Mouse (Mus musculus): ENCODE measurements around the gene 4931429L15Rik.

4931429L15Rik gene

DNA sequence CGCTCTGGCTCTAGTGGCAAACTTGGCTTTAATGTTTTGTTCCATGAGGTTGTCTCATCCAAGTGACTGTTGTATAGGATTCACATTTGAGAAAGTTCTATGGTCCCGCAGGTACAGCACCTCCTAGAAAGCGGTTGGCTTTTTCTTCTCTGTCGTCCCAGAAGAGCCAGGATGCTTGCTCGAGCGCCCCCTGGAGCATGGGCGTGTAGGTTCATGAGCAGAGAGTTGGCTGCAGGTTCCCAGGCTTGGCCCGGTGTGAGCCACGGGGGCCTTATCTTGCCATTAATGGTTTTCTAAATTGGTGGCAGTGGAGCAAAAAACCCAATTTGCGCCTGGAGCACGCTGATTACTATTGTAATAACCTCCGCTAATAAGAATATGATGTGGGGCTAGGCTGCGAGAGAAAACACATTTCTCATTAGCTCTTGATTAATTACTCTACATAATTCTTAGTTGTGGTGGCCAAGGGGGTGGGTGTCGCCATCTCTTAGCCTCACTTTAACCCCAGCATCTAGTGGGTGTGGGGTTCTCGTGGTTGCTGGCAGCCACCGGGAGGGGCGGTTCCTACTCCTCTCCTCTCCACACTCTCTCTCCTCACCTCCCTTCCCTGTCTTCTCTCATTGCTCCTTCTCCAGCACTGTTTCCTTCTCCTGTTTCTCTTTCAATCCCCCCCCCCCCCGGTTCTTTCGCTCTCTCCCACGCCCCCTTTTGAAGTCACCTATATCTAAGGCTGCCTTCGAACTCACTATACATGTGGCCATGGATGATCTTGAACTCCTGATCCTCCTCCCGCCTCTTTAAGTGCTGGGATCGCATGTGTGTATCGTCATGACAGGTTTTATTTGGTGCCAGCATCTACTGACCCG is 8.2 kb upstream of the 4931429L15Rik start:
- WGBS = 58% methylated on average over 25 of the region's 25 CpGs

DNA sequence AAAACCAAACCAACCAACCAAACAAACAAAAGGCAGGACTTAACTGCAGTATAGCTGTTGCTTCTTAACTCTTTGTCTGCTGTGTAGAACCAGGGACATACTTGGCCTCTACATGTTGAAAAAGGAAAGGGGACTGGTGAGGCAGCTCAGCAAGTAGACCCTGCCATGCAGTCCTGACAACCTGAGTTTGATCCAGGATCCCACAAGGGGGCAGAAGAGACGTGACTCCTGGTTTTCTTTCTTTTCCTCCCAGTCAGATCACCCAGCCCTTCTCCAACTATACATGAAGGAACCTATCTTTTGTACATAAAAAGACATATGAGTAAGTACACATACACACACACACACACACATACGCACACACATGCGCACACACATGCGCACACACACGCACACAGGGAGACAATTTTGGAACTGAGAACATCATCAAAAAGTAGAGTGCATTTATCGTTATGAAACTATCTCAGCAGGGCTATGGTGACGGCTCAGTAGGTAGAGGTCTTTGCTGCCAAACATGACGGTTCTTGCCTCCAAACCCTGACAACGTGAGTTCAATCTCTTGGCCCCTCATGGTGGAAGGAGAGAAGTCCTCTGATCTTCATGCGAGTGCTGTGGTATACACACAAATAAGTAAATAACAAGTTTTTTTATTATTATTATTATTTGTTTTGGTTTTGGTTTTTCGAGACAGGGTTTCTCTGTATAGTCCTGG is 7.1 kb upstream of the 4931429L15Rik start:
- 89% methylated on average over 11 of the region's 11 CpGs for WGBS

DNA sequence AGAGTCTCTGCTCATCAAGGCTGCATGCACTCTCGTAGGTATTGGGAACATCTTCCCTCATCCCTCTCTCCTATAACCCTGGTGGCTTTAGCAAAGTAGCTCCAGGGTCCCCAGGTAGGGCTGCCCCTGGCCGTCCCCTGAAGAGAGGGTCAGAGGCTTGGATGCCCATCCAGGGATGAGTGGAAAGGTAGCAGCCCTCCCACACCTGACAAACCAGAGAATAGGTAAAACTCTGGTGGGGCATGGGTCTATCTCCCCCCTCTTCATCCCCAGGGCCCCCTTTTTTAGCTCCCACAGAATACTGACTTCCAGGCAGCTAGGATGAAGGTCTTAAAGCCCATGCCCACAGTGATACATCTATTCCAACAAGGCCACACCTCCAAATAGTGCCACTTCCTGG is 675 bp upstream of the 4931429L15Rik start:
- WGBS = 93% methylated on average over 2 of the region's 2 CpGs

DNA sequence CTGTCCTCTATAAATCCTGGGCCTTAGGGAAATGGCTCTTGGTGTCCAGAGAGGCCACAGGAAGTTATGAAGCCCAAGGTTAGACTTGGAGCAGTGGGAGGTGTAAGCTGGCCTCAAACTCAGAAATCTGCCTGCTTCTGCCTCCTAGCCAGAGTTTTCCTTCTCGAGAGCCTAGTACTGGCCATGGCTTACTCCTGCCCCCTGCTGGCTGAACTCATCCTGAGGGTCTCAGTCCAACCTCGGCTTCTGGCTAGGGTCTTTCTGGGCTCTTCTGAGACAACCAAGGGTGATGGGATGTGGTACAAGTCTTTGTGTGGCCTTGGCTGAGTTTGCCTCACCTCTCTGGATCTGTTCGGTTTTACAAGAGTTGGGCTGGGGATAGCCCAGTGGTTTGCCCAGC is 1.8 kb downstream of the 4931429L15Rik start:
- 93% methylated on average over 3 of the region's 3 CpGs for WGBS

DNA sequence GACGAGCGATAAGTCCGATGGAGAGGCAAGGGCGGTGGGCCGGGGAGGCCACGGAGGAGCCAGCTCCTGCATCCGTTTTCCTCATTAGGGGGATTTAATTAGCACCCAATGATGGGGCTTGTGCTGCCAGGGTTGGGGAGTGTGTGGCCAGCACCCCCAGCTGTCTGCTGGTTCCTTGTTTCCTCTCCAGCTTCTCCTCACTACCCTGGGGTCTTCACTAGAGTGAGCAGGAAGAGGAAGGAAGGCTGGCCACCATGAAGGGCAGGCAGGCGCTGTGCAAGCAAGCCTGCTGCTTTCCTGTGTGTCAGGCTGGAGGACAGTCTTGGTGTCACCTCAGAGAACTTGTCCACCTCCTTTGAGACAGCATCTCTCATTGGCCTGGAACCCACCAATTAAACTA is 2.9 kb downstream of the 4931429L15Rik start:
- 61% methylated on average over 8 of the region's 8 CpGs for WGBS

DNA sequence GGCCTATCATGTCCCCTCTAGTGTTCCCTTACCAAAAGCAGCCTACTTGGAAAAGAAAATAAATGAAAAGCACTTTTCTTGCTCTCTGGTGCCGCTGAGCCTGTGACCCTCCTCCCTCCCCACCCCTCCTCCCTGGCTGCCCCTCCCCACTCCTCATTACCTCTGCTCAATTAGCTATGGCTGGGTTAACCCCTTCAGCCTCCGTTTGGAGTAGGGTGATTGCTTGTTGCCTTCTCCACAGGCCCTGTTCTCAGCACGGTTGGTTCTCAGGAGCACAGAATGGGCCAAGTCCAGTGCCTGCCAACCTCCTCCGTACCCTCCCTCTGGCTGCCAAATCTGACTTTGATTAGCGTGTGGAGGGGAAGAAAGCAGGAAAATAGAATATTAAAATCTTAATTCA is 3.4 kb downstream of the 4931429L15Rik start:
- 27% methylated on average over 5 of the region's 5 CpGs for WGBS

DNA sequence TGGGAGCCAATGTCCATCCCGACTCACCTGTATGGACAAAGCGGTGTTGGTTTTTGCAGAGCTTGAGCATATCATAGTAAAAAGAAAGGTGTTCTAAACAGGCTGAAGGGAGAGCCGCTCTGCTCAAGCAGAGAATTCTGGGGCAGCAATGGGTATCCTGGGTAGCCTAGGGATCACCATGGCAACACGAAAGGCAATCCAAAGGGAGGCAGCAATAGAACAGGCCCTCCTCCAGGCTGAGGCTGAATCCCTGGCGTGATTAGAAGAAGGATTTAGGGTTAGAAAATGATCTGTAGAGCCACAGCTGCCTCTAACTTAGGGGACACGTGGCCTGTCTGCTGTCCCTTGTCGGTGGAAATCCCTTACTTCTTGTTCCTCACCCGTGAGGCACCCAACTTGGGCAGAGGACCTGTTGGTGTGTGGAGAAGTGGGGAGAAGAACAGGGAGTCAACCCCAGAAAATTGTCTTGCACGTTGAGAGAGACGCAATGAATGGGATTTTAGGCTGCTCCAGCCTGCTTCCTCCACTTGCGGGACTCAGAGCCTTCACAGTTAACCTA is 3.9 kb downstream of the 4931429L15Rik start:
- WGBS = 36% methylated on average over 11 of the region's 11 CpGs

DNA sequence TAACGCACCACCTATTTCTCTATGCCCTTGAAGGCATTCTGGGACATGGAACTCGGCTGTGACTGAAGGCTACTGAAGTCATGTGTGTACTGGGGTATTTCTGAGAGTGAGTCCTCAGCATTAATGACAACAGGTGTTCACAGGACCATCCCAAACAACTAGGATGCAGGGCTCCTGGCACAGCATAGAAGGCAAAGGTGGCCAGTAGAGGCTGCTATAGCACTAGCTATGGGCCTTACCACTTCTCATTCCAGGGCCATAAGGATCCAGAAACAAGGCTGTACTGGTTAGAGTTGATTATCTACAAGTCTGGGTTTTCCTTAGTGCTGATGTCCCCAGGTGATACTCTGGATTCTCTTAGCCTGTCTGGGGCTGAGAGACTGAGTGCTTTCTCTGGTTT is 4.9 kb downstream of the 4931429L15Rik start:
- 46% methylated on average over 2 of the region's 2 CpGs for WGBS

DNA sequence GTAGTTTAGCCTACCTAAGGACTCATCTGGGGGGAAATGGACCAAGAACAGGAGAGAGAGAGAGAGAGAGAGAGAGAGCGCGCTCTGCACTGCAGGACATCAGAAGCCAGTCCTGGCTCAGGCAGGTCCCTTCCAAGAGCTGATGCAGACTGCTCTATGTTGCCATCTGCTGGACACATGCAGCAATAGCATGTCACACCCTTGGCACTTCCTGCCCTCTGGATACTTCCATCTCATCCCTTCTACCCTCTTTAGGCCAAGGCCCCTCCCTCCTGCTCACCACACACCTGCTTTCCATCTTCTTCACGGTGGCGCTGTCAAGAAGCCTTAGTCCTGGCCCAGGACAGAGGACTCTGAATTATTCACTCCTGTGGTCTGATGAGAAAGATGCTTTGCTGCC is 5.3 kb downstream of the 4931429L15Rik start:
- 25% methylated on average over 4 of the region's 4 CpGs for WGBS

DNA sequence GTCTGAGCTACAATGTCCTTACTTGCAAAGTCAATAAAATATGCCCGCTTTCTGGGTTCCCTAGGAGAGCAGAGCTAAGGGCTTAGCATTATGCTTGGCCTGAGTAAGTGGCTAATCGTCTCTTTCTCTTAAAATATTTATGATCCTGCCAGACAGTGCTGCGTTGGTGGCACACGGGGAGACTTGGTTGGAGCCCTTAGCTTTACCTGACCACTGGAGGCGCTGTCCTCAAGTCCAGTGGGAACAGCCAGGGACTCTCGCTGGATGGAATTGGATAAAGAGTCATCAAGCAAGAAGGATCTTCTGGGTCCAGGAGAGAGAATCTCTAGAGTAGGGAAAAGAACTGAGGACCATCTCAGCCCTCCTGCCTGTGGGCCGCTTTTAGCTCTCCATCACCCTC is 10.7 kb downstream of the 4931429L15Rik start:
- 31% methylated on average over 7 of the region's 7 CpGs for WGBS

DNA sequence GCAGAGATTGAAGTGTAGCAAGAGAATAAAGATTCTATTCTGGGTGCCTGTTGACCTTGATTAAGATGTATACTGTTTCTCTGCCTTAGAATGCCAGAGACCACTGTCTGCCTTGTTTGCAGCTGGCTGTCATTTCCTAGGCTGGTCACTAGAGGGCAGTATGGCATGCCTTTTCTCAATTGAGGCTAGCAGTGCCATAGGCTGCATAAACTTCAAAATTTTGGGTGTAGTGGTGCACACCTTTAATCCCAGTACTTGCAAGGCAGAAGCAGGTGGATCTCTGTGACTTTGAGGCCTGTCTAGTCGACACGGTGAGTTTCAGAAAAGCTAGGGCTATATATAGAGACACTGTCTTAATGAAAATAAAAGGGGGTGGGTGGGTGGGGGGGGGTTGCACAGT is 17.6 kb downstream of the 4931429L15Rik start:
- WGBS = 4% methylated on average over 2 of the region's 2 CpGs

DNA sequence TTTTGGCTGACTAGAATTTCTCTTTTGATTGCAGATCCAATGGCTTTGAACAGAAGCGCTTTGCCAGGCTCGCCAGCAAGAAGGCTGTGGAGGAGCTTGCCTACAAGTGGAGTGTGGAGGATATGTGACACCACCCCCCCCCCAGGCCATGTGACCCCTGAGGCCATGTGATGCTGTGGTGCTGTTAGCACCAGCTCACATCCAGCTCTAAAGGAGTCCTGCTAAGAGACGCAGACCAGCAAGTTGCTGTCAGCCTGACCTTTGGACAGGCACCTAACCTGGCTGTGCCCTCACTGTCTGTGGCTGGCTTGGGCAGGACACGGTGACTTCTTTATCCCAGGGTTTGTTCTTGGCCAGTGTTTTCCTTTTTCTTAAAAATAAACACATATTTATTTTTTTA is 21.4 kb downstream of the 4931429L15Rik start:
- 91% methylated on average over 4 of the region's 4 CpGs for WGBS

DNA sequence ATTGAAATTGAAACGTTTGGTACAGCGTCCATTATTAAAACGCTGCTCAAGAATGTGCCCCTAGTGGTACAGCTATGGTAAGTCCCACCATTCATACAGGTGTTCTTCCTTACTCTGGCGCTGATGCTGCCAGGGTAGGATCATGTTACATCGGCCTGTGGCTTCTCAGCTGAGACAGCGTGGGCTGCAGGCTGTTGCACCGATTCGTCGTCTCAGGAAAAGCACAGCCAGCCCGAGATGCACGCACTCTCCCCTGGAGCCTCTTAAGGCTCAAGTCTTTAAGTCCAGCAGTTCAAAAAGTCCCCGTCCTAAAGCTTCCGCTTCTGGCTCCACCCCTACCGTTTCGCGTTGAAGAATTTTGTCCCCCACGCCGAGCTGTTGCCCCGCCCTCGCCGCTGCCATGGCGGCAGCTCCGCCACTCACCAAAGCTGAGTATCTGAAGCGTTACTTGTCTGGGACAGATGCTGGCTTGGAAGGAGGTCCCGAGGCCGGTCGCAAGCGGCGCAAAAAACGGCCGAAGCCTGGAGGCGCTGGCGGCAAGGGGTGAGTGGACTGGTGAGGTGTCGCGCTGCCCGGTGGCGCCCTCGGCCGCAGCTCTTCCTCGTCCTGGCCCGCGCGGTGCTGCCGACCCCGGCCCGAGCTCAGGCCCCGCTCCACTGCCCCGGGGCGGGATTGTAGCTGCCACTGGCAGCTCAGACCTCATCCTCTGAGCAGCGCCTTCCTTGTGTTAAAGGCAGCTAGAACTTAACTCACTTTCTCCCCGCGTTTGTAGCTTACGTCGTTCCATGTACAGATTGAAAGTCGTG is 37.0 kb downstream of the 4931429L15Rik start, which contains the start of gene Bud13:
Gene Bud13 (plus strand): TSS at position 378 of the 806 bp plus-strand sequence.
- whole genome bisulfite sequencing = under 1% methylated on average over 55 of the region's 55 CpGs

DNA sequence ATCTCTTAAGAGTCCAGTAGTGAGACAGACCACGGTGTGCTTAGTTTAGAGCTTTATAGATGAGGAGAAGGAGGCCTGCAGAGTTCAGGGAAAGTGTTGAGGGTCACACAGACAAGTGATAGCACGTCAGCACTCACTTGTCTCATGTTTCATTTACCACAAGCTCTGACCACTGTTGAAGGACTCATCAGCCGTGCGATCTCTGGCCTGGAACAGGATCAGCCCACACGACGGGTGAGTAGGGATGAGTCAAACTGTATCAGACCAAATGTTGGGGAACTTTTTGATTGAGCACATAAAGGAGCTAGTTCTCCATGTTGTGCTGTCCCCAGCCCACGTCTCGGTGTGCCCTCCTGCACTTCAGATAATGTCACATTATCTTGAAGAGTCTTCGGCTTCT is 45.3 kb downstream of the 4931429L15Rik start:
- 90% methylated on average over 9 of the region's 9 CpGs for WGBS

DNA sequence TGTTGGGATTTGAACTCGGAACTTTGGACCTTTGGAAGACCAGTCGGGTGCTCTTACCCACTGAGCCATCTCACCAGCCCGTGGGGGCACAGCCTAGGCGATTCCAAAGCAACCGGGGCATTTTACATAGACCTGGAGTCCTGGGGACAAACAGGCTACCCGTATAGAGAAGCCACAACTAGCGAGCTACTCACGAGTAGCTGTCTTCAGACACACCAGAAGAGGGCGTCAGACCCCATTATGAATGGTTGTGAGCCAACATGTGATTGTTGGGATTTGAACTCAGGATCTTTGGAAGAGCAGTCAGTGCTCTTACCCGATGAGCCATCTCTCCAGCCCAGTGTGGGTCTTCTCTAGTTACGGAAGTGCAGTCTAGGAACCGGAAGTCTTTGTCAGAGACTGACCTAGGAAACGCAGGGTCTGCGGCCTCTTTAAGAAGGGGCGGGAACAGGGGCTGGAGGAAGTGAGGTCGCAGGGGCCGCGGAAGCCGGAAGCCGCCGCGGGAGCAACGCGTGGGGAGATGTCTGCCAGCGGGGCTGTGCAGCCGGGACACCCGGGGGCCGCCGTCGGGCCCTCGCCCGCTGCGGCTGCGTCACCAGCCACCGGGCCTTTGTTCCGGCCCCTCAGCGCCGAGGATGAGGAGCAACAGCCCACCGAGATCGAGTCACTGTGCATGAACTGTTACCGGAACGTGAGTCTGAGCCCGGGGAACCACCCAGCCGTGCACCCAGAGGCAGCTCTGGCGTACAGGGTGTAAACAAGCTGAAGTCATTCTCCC is 46.9 kb downstream of the 4931429L15Rik start, which contains the start of gene Zpr1:
Gene Zpr1 (plus strand): TSS at position 388 of the 778 bp plus-strand sequence.
- 5% methylated on average over 45 of the region's 45 CpGs for WGBS

DNA sequence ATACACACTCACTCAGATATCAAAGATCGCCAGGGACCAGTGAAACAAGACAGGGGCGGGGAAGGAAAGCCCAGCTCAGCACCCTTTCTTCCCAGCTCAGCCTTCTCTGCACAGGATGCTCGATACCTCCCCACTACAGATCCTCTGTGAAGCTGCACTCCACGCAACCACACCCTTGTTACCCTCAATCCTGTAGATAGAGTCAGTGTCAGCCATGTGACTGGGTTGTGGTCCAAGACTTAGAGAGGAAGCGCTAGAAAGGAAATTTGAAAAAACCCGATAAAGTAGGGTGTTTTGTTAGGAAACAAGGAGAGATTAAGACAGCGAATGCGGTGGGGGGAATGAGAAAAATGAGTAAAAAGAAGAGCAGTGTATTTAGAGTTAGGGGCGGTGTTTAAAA is 47.7 kb downstream of the 4931429L15Rik start:
- WGBS = 78% methylated on average over 9 of the region's 9 CpGs

DNA sequence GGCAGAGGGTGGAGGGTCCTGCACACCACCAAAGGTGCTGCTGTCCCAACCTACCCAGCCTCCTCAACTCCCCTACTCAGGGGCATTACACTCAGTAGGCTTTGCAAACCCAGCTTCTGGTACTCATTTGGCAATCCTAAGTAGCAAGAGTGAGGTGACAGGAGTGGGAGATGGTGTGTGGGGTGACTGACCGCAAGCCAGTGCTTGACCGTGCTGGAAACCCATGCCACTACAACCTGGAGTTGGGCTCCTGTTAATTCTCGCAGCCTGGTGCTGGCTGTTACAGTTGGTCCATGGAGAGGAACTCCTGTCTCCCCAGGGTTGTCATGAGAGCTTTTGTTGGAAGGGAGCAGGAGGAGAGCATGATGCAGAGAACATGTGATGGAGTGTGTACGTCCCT is 49.0 kb downstream of the 4931429L15Rik start:
- WGBS = 92% methylated on average over 4 of the region's 4 CpGs

DNA sequence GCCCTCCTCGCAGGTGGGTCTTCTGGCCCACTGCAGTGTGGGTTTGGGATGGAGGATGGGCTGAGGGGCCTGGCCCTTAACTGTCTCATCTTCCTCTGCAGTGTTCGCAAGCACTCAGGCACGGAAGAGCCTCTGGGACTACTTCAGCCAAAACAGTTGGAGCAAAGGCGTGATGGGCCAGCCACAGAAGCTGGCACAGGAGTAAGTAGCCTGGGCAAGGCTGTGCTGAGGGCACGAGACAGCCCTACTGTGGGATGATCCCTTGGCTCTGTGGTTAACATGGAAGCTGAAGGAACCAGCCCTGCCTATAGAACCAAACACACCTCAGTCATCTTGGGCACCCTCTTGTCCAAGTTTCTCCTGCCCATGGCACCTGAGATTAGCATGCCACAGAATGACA is 50.7 kb downstream of the 4931429L15Rik start:
- 84% methylated on average over 5 of the region's 5 CpGs for WGBS

DNA sequence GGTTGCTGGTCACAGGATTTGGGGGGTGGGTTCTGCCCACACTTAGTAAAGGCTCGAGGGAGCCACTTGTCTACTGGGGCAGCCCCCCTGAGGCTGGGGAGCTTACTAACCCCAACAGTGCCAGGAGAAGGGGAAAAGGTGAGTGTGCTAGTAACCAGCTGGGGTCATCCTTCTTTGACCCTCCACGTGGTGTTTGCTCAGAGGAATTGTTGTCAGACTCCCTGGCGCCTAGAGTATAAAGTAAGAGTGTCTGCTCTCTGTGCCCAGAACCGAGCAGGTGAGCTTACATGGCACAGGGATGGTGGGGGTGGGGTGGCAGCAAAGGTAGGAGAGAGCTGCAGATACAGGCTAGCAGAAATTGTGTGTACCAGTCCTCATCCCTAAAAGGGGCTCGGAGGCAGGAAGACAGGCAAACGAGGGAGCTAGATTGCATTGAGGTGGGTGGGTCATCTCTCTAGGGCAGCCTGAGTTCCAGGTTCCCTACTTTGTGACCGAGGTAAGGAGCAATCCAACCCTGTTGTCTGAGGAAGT is 51.4 kb downstream of the 4931429L15Rik start, which contains the start of gene Apoa5:
Gene Apoa5 (plus strand): TSS at position 291 of the 531 bp plus-strand sequence.
- 55% methylated on average over 7 of the region's 7 CpGs for WGBS

DNA sequence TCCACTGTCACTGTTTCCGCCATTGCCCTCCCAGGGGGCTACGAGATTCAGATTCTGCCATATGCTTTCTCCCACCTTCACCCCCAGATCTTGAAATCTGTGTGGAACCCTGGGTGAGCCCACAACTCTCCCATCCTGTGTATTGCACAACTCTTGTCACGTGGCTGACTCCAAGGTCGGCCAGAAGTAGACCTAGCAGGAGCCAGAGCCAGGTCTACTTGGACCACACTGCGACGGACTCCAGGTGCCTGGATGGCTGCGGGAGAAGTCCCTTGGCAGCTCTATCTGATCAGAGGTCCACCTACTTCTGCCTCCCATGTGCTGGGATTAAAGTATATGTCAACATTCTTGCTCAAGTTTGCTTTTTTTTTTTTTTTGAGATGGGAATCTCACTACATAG is 58.7 kb downstream of the 4931429L15Rik start:
- 92% methylated on average over 7 of the region's 7 CpGs for WGBS

DNA sequence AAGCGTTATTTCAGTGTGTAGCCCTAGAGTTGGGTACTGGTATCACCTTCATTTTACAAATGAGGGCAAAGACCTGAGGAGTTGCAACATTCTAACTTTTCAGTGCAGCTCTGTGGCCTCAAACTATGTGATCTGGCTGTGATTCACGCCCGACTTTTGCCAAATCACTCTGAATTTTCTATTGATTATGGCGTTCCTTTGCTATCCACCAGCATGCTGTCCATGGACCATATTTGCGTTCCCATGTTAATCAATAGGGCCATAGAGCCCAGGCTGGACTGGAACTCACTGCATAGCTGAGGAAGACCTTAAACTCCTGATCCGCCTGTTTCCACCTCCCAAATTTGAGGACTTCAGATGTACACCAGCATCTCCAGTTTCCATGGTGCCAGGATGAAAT is 60.7 kb downstream of the 4931429L15Rik start:
- WGBS = 90% methylated on average over 6 of the region's 6 CpGs

Data from cerebral cortex, adult 2 months (tissue).